Mouse (Mus musculus) embryonic facial prominence, embryonic 10.5 days (tissue): ENCODE data around the gene Gm17727. TPM values are rescaled to one million over a fixed set of nuclear protein-coding genes. Genes with fewer than 3 reads are reported as not detected.
"Not testable (repeated sequence)": the region's sequence is repeated elsewhere in the genome, so short reads cannot be mapped to it uniquely, and the experiment has no call there.

Experiments used
- DNase-seq: peaks from one replicate; pipeline ENCODE4 v3.0.0-alpha.2; 2017; ENCODE audit warnings: low spot score
- H3K27ac ChIP-seq: fragments of 300-500 bp; sonication (generic); replicated peaks from 2 replicates; pipeline ENCODE4 v1.5.1; 2016; ENCODE audit warnings: mild to moderate bottlenecking
- H3K27me3 ChIP-seq: fragments of 300-500 bp; sonication (generic); replicated peaks from 2 replicates; pipeline ENCODE4 v1.6.1; 2016; ENCODE audit warnings: low read depth, mild to moderate bottlenecking; ENCODE audit not compliant: poor library complexity, severe bottlenecking
- H3K36me3 ChIP-seq: fragments of 300-500 bp; sonication (generic); replicated peaks from 2 replicates; pipeline ENCODE4 v1.6.1; 2016; ENCODE audit warnings: mild to moderate bottlenecking, moderate library complexity
- H3K4me1 ChIP-seq: fragments of 300-500 bp; sonication (generic); 2 replicates; pipeline ENCODE4 v1.6.1; 2016
- H3K4me3 ChIP-seq: fragments of 300-500 bp; sonication (generic); 2 replicates; pipeline ENCODE4 v1.5.1; 2016; ENCODE audit warnings: mild to moderate bottlenecking, moderate library complexity
- H3K9me3 ChIP-seq: fragments of 300-500 bp; sonication (generic); 2 replicates; pipeline ENCODE4 v1.6.1; 2016; ENCODE audit warnings: mild to moderate bottlenecking
- WGBS: fragments of 180-500 bp; shearing (Covaris S2); methylation state at CpG from one replicate; pipeline ENCODE4 v1.1.7; 2016; 5-methylcytosine and 5-hydroxymethylcytosine counted together
- polyA plus RNA-seq: library from polyadenylated mRNA; unstranded; fragments of >200 nt; fragmentation: Nextera tagmentation; extraction: Ambion mirVana; gene quantifications from 2 replicates; pipeline ENCODE4 v1.2.1, GENCODE M21; 2016

Gm17727 gene
- polyA plus RNA-seq, result not detected in 2 replicates

DNA sequence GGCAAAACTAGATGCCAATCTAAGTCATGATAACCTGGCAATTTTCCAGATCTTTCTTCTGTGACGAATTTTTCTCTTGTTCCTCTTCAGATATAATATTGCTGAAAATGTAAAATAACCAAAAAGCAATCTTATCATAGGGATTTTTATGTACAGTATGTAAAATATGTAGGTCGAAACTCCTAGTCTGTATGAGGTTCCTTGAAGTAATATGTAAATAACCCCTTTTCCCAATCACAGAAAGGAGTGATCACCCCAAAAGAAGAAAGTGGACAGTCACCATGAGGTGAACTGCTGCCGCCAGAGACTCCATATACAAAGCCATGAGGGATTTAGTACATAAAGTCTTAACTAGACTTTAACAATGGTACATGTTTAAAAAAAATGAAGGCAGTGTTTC is at the start of gene Gm17727:
Gene Gm17727 (minus strand): TSS at position 101 of the 400 bp plus-strand sequence.
- Histone ChIP-seq H3K4me1 (no peaks in the 10 kb centered on the region), H3K27ac (no peak within 1 kb of the TSS), H3K36me3 (no peaks in the 10 kb centered on the region), H3K9me3 (peaks cover 28% of the 10 kb centered on the region; the same call in 1 of the 2 replicates), H3K27me3 (no peaks in the 10 kb centered on the region), H3K4me3 (no peak within 1 kb of the TSS)
- DNase-seq, result no peak
- WGBS, result 70% methylated on average over 3 of the region's 3 CpGs

DNA sequence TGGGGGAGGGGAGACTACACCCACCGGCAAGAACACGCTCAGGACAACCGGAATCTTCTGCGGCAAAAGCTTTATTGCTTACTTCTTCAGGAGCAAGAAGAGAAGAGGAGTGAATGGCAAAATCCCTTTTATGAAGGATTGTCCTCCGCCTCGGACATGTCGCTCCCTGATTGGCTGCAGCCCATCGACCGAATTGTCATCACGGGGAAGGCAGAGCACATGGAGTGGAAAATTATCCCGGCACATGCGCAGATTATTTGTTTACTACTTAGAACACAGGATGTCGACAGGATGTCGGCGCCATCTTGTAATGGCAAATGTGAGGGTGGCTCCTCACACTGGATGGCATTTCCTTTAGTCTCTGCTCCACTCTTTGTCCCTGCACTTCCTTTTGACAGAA is 40.0 kb upstream of the Gm17727 start:
- H3K36me3 ChIP-seq, H3K27me3 ChIP-seq, H3K4me1 ChIP-seq, H3K4me3 ChIP-seq, H3K27ac ChIP-seq, DNase-seq: not testable (repeated sequence)
- peaks cover 26% of the 10 kb centered on the region for H3K9me3 ChIP-seq
- WGBS, result 96% methylated on average over 15 of the region's 15 CpGs

DNA sequence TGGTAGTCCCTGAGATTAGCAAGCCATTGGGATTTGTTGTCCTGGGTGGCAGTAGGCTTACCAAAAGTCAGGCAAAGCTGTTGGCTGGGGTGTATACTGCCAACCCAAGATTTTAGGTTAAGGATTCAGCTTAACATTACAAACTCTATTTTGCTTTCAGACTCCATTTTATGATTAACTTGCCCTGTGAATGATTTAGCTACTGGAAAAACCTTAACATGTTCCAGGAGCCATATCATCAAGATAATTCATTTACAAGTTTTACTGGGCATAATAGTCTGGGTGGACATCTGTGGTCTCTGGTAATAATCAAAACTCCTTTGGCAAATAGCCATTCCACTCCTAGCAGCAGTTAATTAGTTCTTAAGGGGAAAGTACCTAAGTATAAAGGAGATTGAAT is 20.2 kb upstream of the Gm17727 start:
- Histone ChIP-seq H3K4me3 (no peak overlapping the region), H3K27ac (no peak overlapping the region), H3K4me1 (no peaks in the 10 kb centered on the region), H3K9me3 (peaks cover 49% of the 10 kb centered on the region; the same call in 1 of the 2 replicates), H3K27me3 (no peaks in the 10 kb centered on the region), H3K36me3 (no peaks in the 10 kb centered on the region)
- DNase-seq, result no peak

DNA sequence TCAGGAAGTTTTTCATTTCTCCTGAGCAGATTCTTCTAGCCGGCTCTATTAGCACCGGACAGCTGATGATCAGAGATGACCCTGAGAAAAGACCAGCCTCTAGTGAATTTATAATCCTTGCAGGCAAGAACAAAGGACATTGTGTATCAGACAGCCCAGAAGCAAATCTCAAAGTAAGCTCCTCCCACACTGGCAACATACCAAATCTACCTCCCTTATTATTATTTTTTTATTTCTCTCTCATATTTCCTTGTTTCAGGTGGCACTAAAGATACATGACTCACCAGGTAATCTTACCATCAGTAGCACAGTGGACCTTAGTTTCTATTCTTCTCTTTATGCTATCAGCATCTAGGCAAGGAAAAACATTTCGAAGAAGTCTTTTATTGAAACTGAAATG is 12.1 kb upstream of the Gm17727 start, which contains the start of the genes Gm27235 and D730048I06Rik:
Gene Gm27235 (minus strand): TSS at position 101 of the 400 bp plus-strand sequence.
Gene D730048I06Rik (minus strand): TSS at position 112 of the 400 bp plus-strand sequence.
- no peaks in the 10 kb centered on the region for H3K27me3 ChIP-seq
- no peaks in the 10 kb centered on the region for H3K4me1 ChIP-seq
- H3K4me3 ChIP-seq, result no peak within 1 kb of the TSS
- no peak for DNase-seq
- WGBS, result 89% methylated on average over 3 of the region's 3 CpGs
- H3K36me3 ChIP-seq, result no peaks in the 10 kb centered on the region
- H3K27ac ChIP-seq, result no peak within 1 kb of the TSS
- peaks cover 43% of the 10 kb centered on the region for H3K9me3 ChIP-seq

DNA sequence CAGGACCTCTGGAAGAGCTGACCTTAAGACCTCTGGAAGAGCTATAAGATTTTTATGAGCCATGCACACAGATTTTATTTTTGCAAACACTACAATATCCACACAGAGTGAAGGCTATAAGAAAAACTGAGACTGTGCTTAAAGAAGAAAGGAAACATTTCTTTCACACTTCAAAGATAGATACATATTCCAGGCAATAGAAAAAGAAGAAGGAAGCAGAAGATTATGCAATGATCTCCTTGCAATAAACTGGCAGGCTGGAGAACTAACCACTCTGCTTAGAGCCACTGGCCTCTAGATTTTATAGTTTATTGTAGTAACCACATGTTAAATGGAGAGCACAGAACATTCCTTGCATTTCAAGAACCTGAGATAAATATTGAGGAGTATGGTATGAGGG is 21.1 kb downstream of the Gm17727 start:
- Histone ChIP-seq H3K4me3 (no peak overlapping the region), H3K27me3 (no peaks in the 10 kb centered on the region), H3K4me1 (no peaks in the 10 kb centered on the region), H3K9me3 (peaks cover 4% of the 10 kb centered on the region; the same call in 1 of the 2 replicates), H3K27ac (no peak overlapping the region), H3K36me3 (no peaks in the 10 kb centered on the region)
- no peak for DNase-seq

DNA sequence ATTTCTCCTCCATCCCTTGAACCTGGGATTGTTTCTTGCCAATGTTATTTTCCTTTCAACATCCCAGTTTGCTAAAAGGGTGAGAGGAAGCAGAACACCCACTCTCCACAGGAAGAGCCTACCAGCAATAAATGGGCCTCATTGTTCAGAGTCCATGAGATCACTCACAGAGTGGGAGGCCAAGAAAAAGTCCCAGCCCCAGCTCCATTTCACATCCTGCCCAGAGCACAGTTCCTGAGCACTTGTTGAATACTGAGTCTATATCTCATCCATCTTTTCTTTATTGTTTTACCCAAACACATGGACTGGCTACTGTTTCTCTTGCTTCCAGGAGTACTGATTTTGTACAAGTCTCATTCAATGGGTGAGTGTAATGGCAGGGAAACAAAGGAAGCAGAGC is 37.2 kb downstream of the Gm17727 start, which contains the start of gene Gm17677:
Gene Gm17677 (plus strand): TSS at position 301 of the 400 bp plus-strand sequence.
- Histone ChIP-seq H3K36me3 (no peaks in the 10 kb centered on the region), H3K27ac (no peak within 1 kb of the TSS), H3K27me3 (no peaks in the 10 kb centered on the region), H3K9me3 (peaks cover 25% of the 10 kb centered on the region), H3K4me3 (no peak within 1 kb of the TSS), H3K4me1 (no peaks in the 10 kb centered on the region)
- no peak for DNase-seq

Other genes starting within 250 kb of the Gm17727 start
- 6.0 and 6.1 TPM in 2 replicates for gene Ddx25, start 219.6 kb downstream of the Gm17727 start, polyA plus RNA-seq
- gene Pus3, start 219.5 kb downstream of the Gm17727 start, polyA plus RNA-seq, result 18.3 and 21.3 TPM in 2 replicates
- gene Pate2, start 207.8 kb downstream of the Gm17727 start, polyA plus RNA-seq, result 1.5 and 1.6 TPM in 2 replicates
- 24.9 and 26.5 TPM in 2 replicates for gene Hyls1, start 207.7 kb downstream of the Gm17727 start, polyA plus RNA-seq
- gene Pate4, start 166.2 kb downstream of the Gm17727 start, polyA plus RNA-seq, result not detected in 2 replicates
- not detected in 2 replicates for gene Pate3, start 129.9 kb downstream of the Gm17727 start, polyA plus RNA-seq
- gene Pate1, start 90.7 kb downstream of the Gm17727 start, polyA plus RNA-seq, result 0.16 TPM in 1 of 2 replicates, not detected in the other
- gene Gm17677, start 37.1 kb downstream of the Gm17727 start, polyA plus RNA-seq, result not detected in 2 replicates
- gene Gm27235, start 12.0 kb upstream of the Gm17727 start, polyA plus RNA-seq, result not detected in 2 replicates
- not detected in 2 replicates for gene D730048I06Rik, start 12.0 kb upstream of the Gm17727 start, polyA plus RNA-seq
- gene 9230110F15Rik, start 66.0 kb upstream of the Gm17727 start, polyA plus RNA-seq, result not detected in 2 replicates
- not detected in 2 replicates for gene 9230113P08Rik, start 130.3 kb upstream of the Gm17727 start, polyA plus RNA-seq